Mouse (Mus musculus) midbrain, embryonic 13.5 days (tissue): ENCODE measurements around the gene Hist2h2aa1. TPM values are rescaled to one million over a fixed set of nuclear protein-coding genes. Genes with fewer than 3 reads are reported as not detected.
"Not testable (repeated sequence)": the region's sequence is repeated elsewhere in the genome, so short reads cannot be mapped to it uniquely, and the experiment has no call there.

Experiments
- ATAC-seq: fragments of 200-750 bp; cut with Nextera tagmentation; 2 replicates; pipeline ENCODE4 v1.8.0; 2017; ENCODE audit warnings: mild to moderate bottlenecking, moderate TSS enrichment, moderate library complexity
- H3K27ac ChIP-seq: fragments of 300-500 bp; sonication (generic); 2 replicates; pipeline ENCODE4 v1.5.1; 2015; ENCODE audit warnings: inconsistent platforms, mild to moderate bottlenecking, moderate library complexity
- H3K27me3 ChIP-seq: fragments of 300-500 bp; sonication (generic); 2 replicates; pipeline ENCODE4 v1.6.1; 2015; ENCODE audit warnings: mild to moderate bottlenecking, inconsistent platforms
- H3K36me3 ChIP-seq: fragments of 300-500 bp; sonication (generic); 2 replicates; pipeline ENCODE4 v1.6.1; 2015; ENCODE audit warnings: mild to moderate bottlenecking, inconsistent platforms
- H3K4me1 ChIP-seq: fragments of 300-500 bp; sonication (generic); replicated peaks from 2 replicates; pipeline ENCODE4 v1.6.1; 2015; ENCODE audit warnings: inconsistent platforms
- H3K4me2 ChIP-seq: fragments of 300-500 bp; sonication (generic); replicated peaks from 2 replicates; pipeline ENCODE4 v1.6.1; 2015; ENCODE audit warnings: moderate library complexity, mild to moderate bottlenecking, inconsistent platforms
- H3K4me3 ChIP-seq: fragments of 300-500 bp; sonication (generic); replicated peaks from 2 replicates; pipeline ENCODE4 v1.5.1; 2015; ENCODE audit warnings: mild to moderate bottlenecking, inconsistent platforms
- H3K9ac ChIP-seq: fragments of 300-500 bp; sonication (generic); replicated peaks from 2 replicates; pipeline ENCODE4 v1.6.1; 2015; ENCODE audit warnings: mild to moderate bottlenecking, inconsistent platforms
- H3K9me3 ChIP-seq: fragments of 300-500 bp; sonication (generic); 2 replicates; pipeline ENCODE4 v1.6.1; 2016; ENCODE audit warnings: mild to moderate bottlenecking, inconsistent platforms
- WGBS: fragments of 180-500 bp; shearing (Covaris S2); methylation state at CpG from one replicate; pipeline ENCODE4 v1.1.7; 2015; 5-methylcytosine and 5-hydroxymethylcytosine counted together
- polyA plus RNA-seq: library from polyadenylated mRNA; unstranded; fragments of >200 nt; fragmentation: Nextera tagmentation; extraction: Ambion mirVana; gene quantifications from 2 replicates; pipeline ENCODE4 v1.2.1, GENCODE M21; 2015

The Hist2h2aa1 gene
- polyA plus RNA-seq, 1 experiment from 2014 or later, result 23.2 TPM

DNA sequence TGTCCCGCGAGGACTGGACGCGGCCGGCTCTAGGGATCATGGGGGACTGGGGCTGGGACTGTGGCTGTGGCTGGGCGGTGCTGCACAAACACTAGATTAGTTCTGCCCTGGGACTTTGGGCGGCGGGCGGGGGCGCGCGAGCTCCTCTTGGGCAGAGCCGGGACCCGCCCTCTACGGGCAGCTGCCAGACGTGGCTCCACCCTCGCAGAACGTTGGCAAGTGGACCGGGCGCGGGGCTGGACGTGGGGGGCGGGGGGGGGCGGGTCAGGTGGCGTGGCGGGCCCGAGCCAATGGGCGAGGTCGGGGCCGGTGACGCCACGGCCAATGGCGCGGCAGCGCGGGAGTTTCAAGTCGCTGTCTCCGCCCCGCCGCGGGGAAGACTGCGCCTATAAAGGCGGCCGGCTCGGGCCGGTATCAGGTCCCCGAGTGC lies 1.1 kb downstream of the Hist2h2aa1 start, which contains the start of gene Hist2h3c1:
TSS of gene Hist2h3c1 (plus strand) at position 259 of the 430 bp plus-strand sequence.
- WGBS, result 0% methylated on average over 16 of the region's 47 CpGs
- Histone ChIP-seq H3K27ac (peak within 1 kb of the TSS; percentile 68; the same call in 1 of the 2 replicates), H3K9ac (peak within 1 kb of the TSS; percentile 61), H3K4me3 (peak within 1 kb of the TSS; percentile 39), H3K4me1 (peaks cover 32% of the 10 kb centered on the region), H3K4me2 (peak within 1 kb of the TSS; percentile 54)
- not testable (repeated sequence) for H3K27me3 ChIP-seq, H3K36me3 ChIP-seq, H3K9me3 ChIP-seq
- peak; percentile 92 for ATAC-seq

DNA sequence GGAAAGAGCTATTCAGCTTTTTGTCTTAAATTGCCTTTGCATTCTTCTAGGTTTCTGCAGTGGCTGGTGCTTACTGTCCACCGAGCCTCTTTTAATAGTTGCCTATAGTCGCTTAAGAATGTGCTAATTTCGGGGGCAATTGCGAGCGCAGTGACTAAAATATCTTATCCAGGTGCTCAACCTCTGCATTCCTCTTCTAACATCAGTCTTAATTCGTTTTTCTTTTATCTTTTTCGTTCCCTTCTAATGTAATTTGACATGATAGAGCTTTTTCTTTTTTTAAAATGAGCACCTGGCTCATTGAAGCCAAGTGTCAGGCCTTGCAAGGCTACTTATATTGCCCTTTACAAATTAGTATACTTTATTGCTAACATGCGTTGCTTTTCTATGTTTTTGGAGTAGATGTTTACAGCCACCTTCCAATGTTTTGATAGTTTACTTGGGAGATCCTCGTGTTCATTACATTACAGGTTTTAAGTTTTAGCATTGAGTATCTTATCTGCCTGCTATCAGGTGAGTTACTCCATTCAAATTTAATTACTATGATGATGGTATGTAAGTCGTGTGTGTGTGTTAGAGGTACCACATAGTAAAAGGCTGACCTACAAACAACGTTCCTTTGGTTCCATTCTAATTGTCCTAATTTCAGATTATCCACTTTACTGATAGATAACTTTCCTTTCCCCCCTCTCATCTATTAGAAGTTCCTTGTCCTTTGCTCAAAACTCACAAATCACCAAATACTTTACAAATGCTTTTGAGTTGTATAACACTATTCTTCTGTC lies 2.3 kb downstream of the Hist2h2aa1 start:
- Histone ChIP-seq H3K9me3 (no peaks in the 10 kb centered on the region), H3K36me3 (no peaks in the 10 kb centered on the region), H3K4me3 (peak overlapping the region; percentile 38), H3K4me2 (peak overlapping the region; percentile 54), H3K4me1 (peaks cover 32% of the 10 kb centered on the region), H3K27me3 (no peaks in the 10 kb centered on the region), H3K27ac (0 out of 2 replicates have a peak overlapping the region, but pooled peaks have one; percentile 19), H3K9ac (peak overlapping the region; percentile 61)
- no peak for ATAC-seq
- 2% methylated on average over 11 of the region's 11 CpGs for WGBS

- H3K4me1 ChIP-seq, result peaks cover 32% of the 10 kb centered on the region
- H3K4me2 ChIP-seq, result peak overlapping the region; percentile 54
- peak overlapping the region; percentile 38 for H3K4me3 ChIP-seq
- H3K27ac ChIP-seq, result no peak overlapping the region
- no peaks in the 10 kb centered on the region for H3K9me3 ChIP-seq
- no peaks in the 10 kb centered on the region for H3K27me3 ChIP-seq
- no peaks in the 10 kb centered on the region for H3K36me3 ChIP-seq
- H3K9ac ChIP-seq, result peak overlapping the region; percentile 61
- WGBS, result 43% methylated on average over 6 of the region's 6 CpGs
- no peak for ATAC-seq
Observed at GRCm38 (mm10) chr3:96248141-96249033, 3.1 kb downstream of the Hist2h2aa1 start.

DNA sequence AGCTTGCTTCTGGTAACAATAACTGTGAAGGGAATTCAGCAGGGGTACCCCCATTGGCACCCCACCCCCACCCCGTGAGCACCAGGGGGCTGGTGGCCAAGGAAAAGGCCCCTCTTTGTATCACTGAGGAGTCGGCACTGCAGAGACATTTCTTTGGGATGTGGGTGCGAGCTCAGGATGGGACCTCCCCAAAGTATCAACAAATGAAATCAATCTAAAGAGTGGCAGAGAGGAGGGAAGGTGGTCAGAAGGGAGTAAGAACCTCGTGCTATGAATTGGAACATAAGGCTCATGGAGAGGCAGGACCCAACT lies 3.7 kb downstream of the Hist2h2aa1 start:
- Histone ChIP-seq H3K4me3 (0 out of 2 replicates have a peak overlapping the region, but pooled peaks have one; percentile 38), H3K9ac (no peak overlapping the region; the same call in 1 of the 2 replicates), H3K4me1 (peaks cover 30% of the 10 kb centered on the region), H3K36me3 (no peaks in the 10 kb centered on the region), H3K4me2 (peak overlapping the region; percentile 54), H3K27me3 (no peaks in the 10 kb centered on the region), H3K27ac (no peak overlapping the region), H3K9me3 (no peaks in the 10 kb centered on the region)
- ATAC-seq, result no peak
- 58% methylated on average over 4 of the region's 4 CpGs for WGBS

- no peaks in the 10 kb centered on the region for H3K36me3 ChIP-seq
- H3K4me2 ChIP-seq, result no peak overlapping the region
- no peaks in the 10 kb centered on the region for H3K9me3 ChIP-seq
- H3K4me3 ChIP-seq, result no peak overlapping the region
- H3K27me3 ChIP-seq, result no peaks in the 10 kb centered on the region
- no peak overlapping the region for H3K9ac ChIP-seq
- WGBS, result 90% methylated on average over 3 of the region's 3 CpGs
- H3K27ac ChIP-seq, result no peak overlapping the region
- no peak for ATAC-seq
- H3K4me1 ChIP-seq, result peaks cover 20% of the 10 kb centered on the region
Observed at GRCm38 (mm10) chr3:96250890-96251289, 5.6 kb downstream of the Hist2h2aa1 start.

GRCm38 (mm10) chr3:96251787-96252186 lies 6.5 kb downstream of the Hist2h2aa1 start:
- H3K4me2 ChIP-seq, result no peak overlapping the region
- H3K27ac ChIP-seq, result no peak overlapping the region
- no peak for ATAC-seq
- H3K36me3 ChIP-seq, result no peaks in the 10 kb centered on the region
- no peaks in the 10 kb centered on the region for H3K9me3 ChIP-seq
- no peak overlapping the region for H3K4me3 ChIP-seq
- H3K9ac ChIP-seq, result no peak overlapping the region
- WGBS, result 91% methylated on average over 3 of the region's 3 CpGs
- H3K4me1 ChIP-seq, result peaks cover 20% of the 10 kb centered on the region
- no peaks in the 10 kb centered on the region for H3K27me3 ChIP-seq

DNA sequence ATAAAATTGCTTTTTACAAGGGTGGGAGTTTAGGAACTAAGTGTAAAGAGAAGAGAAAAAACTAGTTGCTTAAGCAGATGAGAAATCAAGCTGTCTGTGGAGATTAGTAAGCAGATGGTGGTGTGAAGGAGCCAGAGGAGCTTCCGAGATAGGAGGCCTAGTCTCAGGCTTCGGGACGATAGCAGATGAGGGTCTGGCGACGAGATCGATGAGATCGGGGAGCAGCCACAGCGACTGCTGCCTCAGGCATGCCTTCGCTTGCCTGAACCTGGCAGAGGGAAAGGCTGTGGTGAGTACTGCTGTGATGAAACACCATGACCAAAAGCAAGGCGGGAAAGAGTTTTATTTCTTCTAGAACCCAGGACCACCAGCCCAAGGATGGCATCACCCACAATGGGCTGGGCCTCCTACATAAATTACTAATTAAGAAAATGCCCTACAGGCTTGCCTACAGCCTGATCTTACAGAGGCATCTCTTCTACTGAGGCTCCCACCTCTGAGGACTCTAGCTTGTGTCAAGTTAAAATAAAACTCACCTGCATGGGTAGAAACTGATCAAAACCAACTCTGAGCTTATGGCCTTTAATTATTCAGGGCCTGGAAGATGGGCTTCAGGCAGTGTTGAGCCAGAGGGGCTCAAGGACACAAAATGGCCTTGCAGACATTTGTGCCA lies 9.5 kb downstream of the Hist2h2aa1 start:
- Histone ChIP-seq H3K4me2 (0 out of 2 replicates have a peak overlapping the region, but pooled peaks have one; percentile 5), H3K27ac (no peak overlapping the region), H3K36me3 (no peaks in the 10 kb centered on the region), H3K4me1 (no peaks in the 10 kb centered on the region), H3K4me3 (no peak overlapping the region), H3K9ac (no peak overlapping the region), H3K9me3 (no peaks in the 10 kb centered on the region), H3K27me3 (no peaks in the 10 kb centered on the region)
- ATAC-seq, result no peak
- WGBS, result 49% methylated on average over 10 of the region's 10 CpGs

DNA sequence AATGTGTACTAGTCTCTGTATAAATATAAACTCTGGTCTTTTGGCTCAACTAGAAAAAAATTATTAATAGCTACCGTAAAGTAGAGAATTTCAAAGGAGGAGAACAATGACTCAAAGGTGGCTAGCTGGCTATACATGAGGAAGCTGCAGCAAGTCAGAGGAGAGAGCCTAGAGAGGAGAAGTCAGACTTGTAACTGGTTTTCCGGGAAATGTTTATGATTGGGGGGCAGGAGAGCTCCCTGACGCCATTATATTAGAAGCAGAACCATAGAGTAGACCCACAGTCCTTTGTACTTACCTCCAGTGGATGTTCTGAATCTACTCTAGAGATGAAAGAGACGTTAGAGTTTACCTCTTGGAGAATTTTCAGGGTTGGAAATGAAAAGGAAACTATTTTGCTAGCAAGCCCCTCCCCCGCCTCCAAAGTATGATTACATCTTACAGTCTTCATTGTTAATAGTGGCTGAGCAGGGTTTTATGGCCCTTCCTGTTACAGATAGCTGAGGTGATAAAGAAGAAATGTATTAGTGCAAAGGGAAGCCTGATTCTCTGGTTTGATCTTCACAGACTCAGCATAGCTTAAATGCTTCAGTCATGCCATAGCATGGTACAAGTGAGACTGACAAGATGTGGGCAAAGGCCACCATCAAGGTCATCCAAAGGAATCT lies 10.8 kb downstream of the Hist2h2aa1 start:
- H3K27ac ChIP-seq, result no peak overlapping the region
- no peak overlapping the region for H3K9ac ChIP-seq
- no peak overlapping the region for H3K4me2 ChIP-seq
- H3K27me3 ChIP-seq, result no peaks in the 10 kb centered on the region
- H3K4me3 ChIP-seq, result no peak overlapping the region
- no peaks in the 10 kb centered on the region for H3K4me1 ChIP-seq
- WGBS, result 86% methylated on average over 5 of the region's 5 CpGs
- no peaks in the 10 kb centered on the region for H3K9me3 ChIP-seq
- H3K36me3 ChIP-seq, result no peaks in the 10 kb centered on the region
- no peak for ATAC-seq

DNA sequence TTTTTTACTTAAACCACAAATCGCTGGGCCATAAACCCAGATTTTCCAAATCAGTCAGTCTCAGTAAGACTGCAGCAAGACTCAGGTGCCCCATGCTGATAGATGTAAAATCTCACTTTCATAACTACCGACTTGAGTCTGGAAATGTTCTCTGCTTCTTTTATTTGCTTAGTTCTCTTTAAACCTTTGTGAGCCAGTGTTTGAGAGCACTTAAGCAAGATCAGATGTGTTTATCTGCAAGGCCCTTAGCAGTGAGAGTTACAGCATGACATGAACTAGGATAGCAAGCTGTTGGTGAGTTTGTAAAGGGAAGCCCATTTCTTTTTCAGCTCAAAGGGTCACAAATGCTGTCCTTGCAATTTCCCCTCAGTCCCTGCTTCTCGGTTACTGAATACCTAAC lies 11.9 kb downstream of the Hist2h2aa1 start:
- Histone ChIP-seq H3K9ac (no peak overlapping the region), H3K4me1 (peaks cover 7% of the 10 kb centered on the region), H3K9me3 (no peaks in the 10 kb centered on the region), H3K36me3 (no peaks in the 10 kb centered on the region), H3K4me3 (no peak overlapping the region), H3K27me3 (no peaks in the 10 kb centered on the region), H3K27ac (no peak overlapping the region), H3K4me2 (no peak overlapping the region)
- WGBS, result 74% methylated on average over 3 of the region's 3 CpGs
- ATAC-seq, result no peak

DNA sequence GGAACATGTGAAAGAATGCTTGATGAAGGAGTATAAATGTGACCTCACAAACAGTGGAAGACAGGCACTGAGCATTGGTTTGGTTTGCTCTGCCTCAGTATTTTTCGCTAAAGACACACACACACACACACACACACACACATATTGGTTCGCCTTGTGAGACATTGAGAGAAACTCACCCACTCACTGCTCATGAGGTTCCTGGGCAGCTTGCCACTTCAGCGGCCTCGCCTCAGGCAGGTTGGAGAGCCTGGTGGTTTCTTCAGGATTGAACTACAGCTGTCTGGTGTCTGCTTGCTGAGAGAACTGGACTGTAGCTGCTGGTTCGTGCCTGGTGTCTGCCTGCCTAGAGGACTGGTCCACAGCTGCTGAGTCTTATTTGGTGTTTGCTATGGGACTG lies 14.9 kb downstream of the Hist2h2aa1 start:
- Histone ChIP-seq H3K4me3 (no peak overlapping the region), H3K9ac (no peak overlapping the region), H3K27ac (no peak overlapping the region), H3K27me3 (no peaks in the 10 kb centered on the region), H3K9me3 (no peaks in the 10 kb centered on the region), H3K36me3 (no peaks in the 10 kb centered on the region), H3K4me2 (no peak overlapping the region), H3K4me1 (peaks cover 27% of the 10 kb centered on the region)
- 95% methylated on average over 5 of the region's 5 CpGs for WGBS
- no peak for ATAC-seq

DNA sequence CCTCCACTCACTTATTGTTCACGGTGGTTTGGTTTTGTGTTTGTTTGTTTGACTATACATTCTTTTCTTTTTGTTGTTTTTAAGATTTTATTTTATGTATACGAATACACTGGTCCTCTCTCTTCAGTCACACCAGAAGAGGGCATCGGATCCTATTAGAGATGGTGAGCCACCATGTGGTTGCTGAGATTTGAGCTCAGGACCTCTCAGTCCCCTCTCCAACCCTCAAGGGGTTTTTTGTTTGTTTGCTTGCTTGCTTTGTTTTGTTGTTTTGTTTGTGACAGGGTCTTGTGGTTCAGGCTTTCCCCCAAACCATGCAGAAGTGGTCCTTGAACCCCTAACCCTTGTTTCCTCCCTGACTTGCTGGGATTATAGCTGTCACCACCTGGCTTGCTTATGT lies 16.3 kb downstream of the Hist2h2aa1 start:
- 53% methylated on average over 3 of the region's 3 CpGs for WGBS

More for the DNA sequence above, 16.3 kb downstream of the Hist2h2aa1 start:
- H3K4me3 ChIP-seq, result peak overlapping the region; percentile 59
- no peak for ATAC-seq
- H3K4me1 ChIP-seq, result peaks cover 27% of the 10 kb centered on the region
- H3K27me3 ChIP-seq, result no peaks in the 10 kb centered on the region
- peak overlapping the region; percentile 98 for H3K27ac ChIP-seq
- H3K4me2 ChIP-seq, result peak overlapping the region; percentile 77
- no peaks in the 10 kb centered on the region for H3K9me3 ChIP-seq
- H3K36me3 ChIP-seq, result no peaks in the 10 kb centered on the region
- H3K9ac ChIP-seq, result peak overlapping the region; percentile 80
